Mouse (Mus musculus) CH12.LX (cell line): ENCODE data around the gene Tspan9. TPM values are rescaled to one million over a fixed set of nuclear protein-coding genes. Genes with fewer than 3 reads are reported as not detected.

Experiments
- DNase-seq: peaks from one replicate; pipeline ENCODE4 v3.0.0-alpha.2; 2013; ENCODE audit errors: extremely low read depth
- H3K27ac ChIP-seq: 2 replicates; pipeline ENCODE4 v1.5.1; 2012; ENCODE audit warnings: low read depth, mild to moderate bottlenecking, control low read depth, moderate library complexity; ENCODE audit not compliant: insufficient read depth
- H3K27me3 ChIP-seq: replicated peaks from 2 replicates; pipeline ENCODE3; 2012; ENCODE audit warnings: inconsistent platforms
- H3K36me3 ChIP-seq, 2 experiments: replicated peaks in 1 of 2; 2 replicates each; pipeline versions ENCODE3 to v1.6.1; 2012; ENCODE audit warnings: inconsistent platforms in 1 of 2, low read length in 1 of 2, mild to moderate bottlenecking in 1 of 2, mixed read lengths in 1 of 2, moderate library complexity in 1 of 2; ENCODE audit not compliant: control insufficient read depth in 1 of 2, insufficient read depth in 1 of 2
- H3K4me1 ChIP-seq, 2 experiments: 2 replicates each; pipeline ENCODE4 v1.6.1; 2012; ENCODE audit warnings: inconsistent platforms in 1 of 2, moderate library complexity in 1 of 2; ENCODE audit not compliant: insufficient read depth in 2 of 2, control insufficient read depth in 1 of 2
- H3K4me2 ChIP-seq: 2 replicates; pipeline ENCODE4 v1.6.1; 2012; ENCODE audit warnings: low read depth, mild to moderate bottlenecking, control low read depth; ENCODE audit not compliant: poor library complexity, insufficient read depth, severe bottlenecking
- H3K4me3 ChIP-seq, 3 experiments: fragments of 150-350 bp in 1 of 3; sonication (generic) in 1 of 3; replicated peaks in 1 of 3; 2 replicates each; pipeline versions ENCODE3 to v1.5.1; 2011 to 2012; ENCODE audit warnings: low read depth in 2 of 3, low read length in 2 of 3, mild to moderate bottlenecking in 2 of 3, moderate library complexity in 2 of 3, control low read depth in 1 of 3, improper control_type of control experiment in 1 of 3, inconsistent platforms in 1 of 3, mixed read lengths in 1 of 3; ENCODE audit not compliant: poor library complexity in 1 of 3
- H3K79me2 ChIP-seq: replicated peaks from 2 replicates; pipeline ENCODE4 v1.6.1; 2012; ENCODE audit warnings: mild to moderate bottlenecking, moderate library complexity; ENCODE audit not compliant: control insufficient read depth, poor library complexity, insufficient read depth, severe bottlenecking; ENCODE audit errors: extremely low read depth
- H3K9ac ChIP-seq: 2 replicates; pipeline ENCODE4 v1.6.1; 2012; ENCODE audit warnings: low read depth, mild to moderate bottlenecking, control low read depth, moderate library complexity; ENCODE audit not compliant: insufficient read depth
- H3K9me3 ChIP-seq: replicated peaks from 2 replicates; pipeline ENCODE3; 2012; ENCODE audit warnings: low read length, inconsistent platforms, mixed read lengths
- CTCF ChIP-seq, 2 experiments: IDR thresholded peaks in 1 of 2; conservative IDR thresholded peaks in 1 of 2; 2 replicates each; pipeline ENCODE4 v1.5.1; 2011 to 2012; ENCODE audit warnings: low read depth in 2 of 2, low read length in 2 of 2, improper control_type of control experiment in 1 of 2, inconsistent platforms in 1 of 2, mild to moderate bottlenecking in 1 of 2, moderate library complexity in 1 of 2
- E2F4 ChIP-seq: IDR thresholded peaks from 2 replicates; pipeline ENCODE4 v1.6.1; 2011; ENCODE audit warnings: low read depth, low read length, improper control_type of control experiment; ENCODE audit not compliant: insufficient replicate concordance
- KAT2A ChIP-seq: IDR thresholded peaks from 2 replicates; pipeline ENCODE4 v1.6.1; 2012; ENCODE audit warnings: low read length, improper control_type of control experiment, inconsistent platforms; ENCODE audit not compliant: insufficient replicate concordance
- MAZ ChIP-seq: IDR thresholded peaks from 2 replicates; pipeline ENCODE4 v1.6.1; 2012; ENCODE audit warnings: low read depth, mild to moderate bottlenecking, inconsistent platforms, low read length, improper control_type of control experiment, moderate library complexity
- MEF2A ChIP-seq: IDR thresholded peaks from 2 replicates; pipeline ENCODE4 v1.6.1; 2014; ENCODE audit warnings: low read depth, mild to moderate bottlenecking, inconsistent platforms, low read length, improper control_type of control experiment, borderline replicate concordance
- MYC ChIP-seq: IDR thresholded peaks from 2 replicates; pipeline ENCODE4 v1.6.1; 2011; ENCODE audit warnings: low read depth, mild to moderate bottlenecking, improper control_type of control experiment, low read length
- NELFE ChIP-seq: IDR thresholded peaks from 2 replicates; pipeline ENCODE4 v1.6.1; 2011; ENCODE audit warnings: low read depth, low read length, improper control_type of control experiment
- NRF1 ChIP-seq: IDR thresholded peaks from 2 replicates; pipeline ENCODE4 v1.6.1; 2014; ENCODE audit warnings: low read depth, mild to moderate bottlenecking, inconsistent platforms, low read length, improper control_type of control experiment, moderate library complexity
- POLR2A ChIP-seq: IDR thresholded peaks from 2 replicates; pipeline ENCODE4 v1.6.1; 2011; ENCODE audit warnings: low read depth, mild to moderate bottlenecking, improper control_type of control experiment, low read length
- POLR2AphosphoS2 ChIP-seq: IDR thresholded peaks from 2 replicates; pipeline ENCODE4 v1.6.1; 2011; ENCODE audit warnings: low read depth, low read length, improper control_type of control experiment
- RCOR1 ChIP-seq: conservative IDR thresholded peaks from 2 replicates; pipeline ENCODE4 v1.6.1; 2012; ENCODE audit warnings: low read depth, mild to moderate bottlenecking, inconsistent platforms, low read length, improper control_type of control experiment
- SIN3A ChIP-seq: IDR thresholded peaks from 2 replicates; pipeline ENCODE4 v1.6.1; 2012; ENCODE audit warnings: low read length, improper control_type of control experiment, inconsistent platforms
- SMC3 ChIP-seq: IDR thresholded peaks from 2 replicates; pipeline ENCODE4 v1.6.1; 2011; ENCODE audit warnings: low read depth, low read length, improper control_type of control experiment
- TBP ChIP-seq: conservative IDR thresholded peaks from 2 replicates; pipeline ENCODE4 v1.6.1; 2011; ENCODE audit warnings: low read depth, low read length, improper control_type of control experiment
- TCF12 ChIP-seq: IDR thresholded peaks from 2 replicates; pipeline ENCODE4 v1.6.1; 2014; ENCODE audit warnings: low read depth, mild to moderate bottlenecking, inconsistent platforms, low read length, improper control_type of control experiment
- USF2 ChIP-seq: conservative IDR thresholded peaks from 2 replicates; pipeline ENCODE4 v1.6.1; 2011; ENCODE audit warnings: low read depth, low read length, improper control_type of control experiment
- ZKSCAN1 ChIP-seq: IDR thresholded peaks from 2 replicates; pipeline ENCODE4 v1.6.1; 2012; ENCODE audit warnings: low read depth, inconsistent platforms, low read length, improper control_type of control experiment, borderline replicate concordance
- dilution Hi-C: fragments of 300-500 bp; cut with MboI; formaldehyde crosslinking; loops from 2 replicates; pipeline ENCODE4 v1.14.3; 2020; ENCODE audit warnings: low sequenced_read_pairs; ENCODE audit not compliant: extremely low pct_unique_long_range_greater_than_20kb, extremely low pct_ligation_motif_present
- in situ Hi-C: fragments of 300-500 bp; cut with MboI; formaldehyde crosslinking; loops from 3 replicates; pipeline ENCODE4 v1.14.3; 2019; ENCODE audit warnings: low sequenced_read_pairs, low pct_ligation_motif_present, low pct_unique_long_range_greater_than_20kb, mixed read lengths
- polyA plus RNA-seq: library from polyadenylated mRNA; unstranded; fragments of >175 nt; gene quantifications from 2 replicates; pipeline ENCODE4 v1.2.1, GENCODE M21; 2012; ENCODE audit warnings: low read depth; ENCODE audit not compliant: insufficient read length
- total RNA-seq, 2 experiments: library from RNA; depleted of rRNA; stranded (reverse); fragments of 300-350 nt in 1 of 2; fragments of >200 nt in 1 of 2; gene quantifications; 2 replicates each; pipeline ENCODE4 v1.2.3; 2012 to 2014

Tspan9 gene
- total and polyA plus RNA-seq, 3 experiments, result 0.40 to 0.98 (median 0.71) TPM

DNA sequence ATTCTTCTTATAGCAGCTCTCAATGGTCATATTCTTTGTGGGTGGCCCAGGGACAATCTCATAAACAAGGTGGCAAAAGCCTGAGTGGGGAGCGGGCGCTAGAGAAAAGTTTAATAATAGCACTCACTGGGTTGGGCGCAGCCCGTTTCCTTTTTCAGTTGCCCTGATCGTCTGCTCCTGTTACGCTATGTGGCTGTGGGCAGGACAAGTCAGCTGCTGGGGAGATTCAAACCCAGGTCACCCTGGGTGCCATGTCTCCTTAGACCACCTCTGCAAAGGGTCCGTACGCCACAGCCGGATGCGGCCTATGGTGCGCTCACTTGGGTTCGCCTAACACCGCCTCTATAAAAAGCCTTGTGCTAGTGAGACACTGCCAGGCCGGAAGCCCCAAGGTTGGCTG lies 156.0 kb downstream of the Tspan9 start:
- H3K36me3 ChIP-seq, result no peaks in the 10 kb centered on the region

GRCm38 (mm10) chr6:127986357-127986756 lies 157.0 kb downstream of the Tspan9 start:
- H3K36me3 ChIP-seq, result no peaks in the 10 kb centered on the region
- no peak overlapping the region for H3K4me2 ChIP-seq
- dilution Hi-C loops, result no loop called here
- H3K27ac ChIP-seq, result no peak overlapping the region
- no peaks in the 10 kb centered on the region for H3K9me3 ChIP-seq
- no peaks in the 10 kb centered on the region for H3K4me1 ChIP-seq
- no peak overlapping the region for H3K9ac ChIP-seq
- H3K27me3 ChIP-seq, result peaks cover 98% of the 10 kb centered on the region
- no peak overlapping the region for H3K4me3 ChIP-seq
- no peak for DNase-seq
- no peaks in the 10 kb centered on the region for H3K79me2 ChIP-seq
- no peak for TF ChIP-seq TBP
- no peak for TF ChIP-seq TCF12
- no peak for TF ChIP-seq NELFE
- TF ChIP-seq MEF2A, result no peak
- no peak for TF ChIP-seq MAZ
- no peak for TF ChIP-seq USF2
- no peak for TF ChIP-seq SIN3A
- no peak for TF ChIP-seq SMC3
- no peak for TF ChIP-seq NRF1
- no peak for TF ChIP-seq POLR2AphosphoS2
- no peak for TF ChIP-seq E2F4
- no peak for TF ChIP-seq MYC
- no peak for TF ChIP-seq KAT2A
- no peak for TF ChIP-seq POLR2A
- no peak for TF ChIP-seq ZKSCAN1
- TF ChIP-seq, all 38 proteins: peak for 0
- in situ Hi-C loops, result no loop called here

More for the DNA sequence above, 156.0 kb downstream of the Tspan9 start:
- Histone ChIP-seq H3K9ac (no peak overlapping the region), H3K4me3 (no peak overlapping the region), H3K4me1 (no peaks in the 10 kb centered on the region), H3K27ac (no peak overlapping the region), H3K4me2 (no peak overlapping the region), H3K79me2 (no peaks in the 10 kb centered on the region), H3K9me3 (no peaks in the 10 kb centered on the region), H3K27me3 (peaks cover 98% of the 10 kb centered on the region)
- DNase-seq, result no peak
- in situ Hi-C loops (no loop called here), dilution Hi-C loops (no loop called here)
- TF ChIP-seq RCOR1, result no peak
- no peak for TF ChIP-seq USF2
- TF ChIP-seq TCF12, result no peak
- TF ChIP-seq CTCF (conservative IDR thresholded peaks at IDR 0.05 in 1 of 2, IDR thresholded peaks at IDR 0.05 in 1 of 2; ENCODE audit: low read depth in 2 of 2, low read length in 2 of 2), result no peak
